Mouse (Mus musculus) duodenum, adult 2 months (tissue): ENCODE results near the gene Elfn2. TPM values are rescaled to one million over a fixed set of nuclear protein-coding genes. Genes with fewer than 3 reads are reported as not detected.

Experiments used
- polyA plus RNA-seq: library from polyadenylated mRNA; depleted of rRNA; stranded (reverse); fragments of >200 nt; gene quantifications from 2 replicates; pipeline ENCODE4 v1.2.3, GENCODE M21; 2012; ENCODE audit warnings: low replicate concordance; rRNA removed

Elfn2 gene
- 0.11 and 0.25 TPM in 2 replicates for polyA plus RNA-seq

DNA sequence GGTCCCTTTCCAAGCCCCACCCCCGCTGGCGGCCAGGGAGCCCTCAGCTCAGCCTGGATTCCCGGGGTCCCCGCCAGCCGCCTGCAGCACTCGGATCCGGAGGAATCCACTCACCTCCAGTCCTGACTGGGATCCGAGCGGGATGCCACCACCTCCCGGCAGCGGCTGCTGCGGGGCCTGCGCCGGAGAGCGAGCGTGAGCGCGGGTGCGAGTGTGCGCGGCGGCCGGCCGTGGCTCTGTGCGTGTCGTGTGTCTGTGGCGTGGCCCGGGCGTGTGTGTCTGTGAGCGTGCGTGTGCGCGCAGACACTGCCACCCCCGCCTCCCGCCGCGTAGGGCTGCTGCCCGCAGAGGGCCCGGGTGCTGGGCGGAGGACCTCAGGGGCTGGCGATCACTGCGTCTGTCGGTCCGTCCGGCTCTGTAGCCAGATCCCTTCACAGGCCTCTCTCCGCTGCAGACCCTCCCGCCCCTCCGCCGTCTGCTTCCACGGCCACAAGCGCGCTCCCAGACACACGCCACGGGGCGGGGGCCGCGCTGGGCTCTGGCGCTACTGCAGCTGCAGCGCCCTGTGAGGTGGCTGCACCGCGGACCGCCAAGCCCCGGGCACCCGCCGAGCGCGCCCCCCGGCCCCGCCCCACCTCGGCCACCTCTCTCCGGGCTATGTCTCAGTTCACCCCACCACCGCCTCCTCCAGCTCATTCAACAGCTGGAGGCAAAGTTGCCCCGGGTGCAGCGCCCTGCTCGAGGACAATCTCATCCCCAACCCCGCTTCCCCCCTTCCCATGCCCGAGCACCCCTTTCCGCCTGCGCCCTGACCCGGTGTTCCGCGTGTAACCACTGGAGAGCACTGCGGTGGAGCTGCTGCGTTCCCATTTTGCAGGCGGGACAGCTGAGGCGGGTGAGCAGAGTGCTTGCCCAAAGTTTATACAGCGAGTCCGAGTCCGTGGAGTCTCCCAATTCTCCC lies at the start of gene Elfn2:
Gene Elfn2 (minus strand): TSS at position 482 of the 961 bp plus-strand sequence.

Other genes starting within 250 kb of the Elfn2 start
- 6.1 and 10.9 TPM in 2 replicates for gene Il2rb, start 223.5 kb downstream of the Elfn2 start, polyA plus RNA-seq
- 6.0 and 12.5 TPM in 2 replicates for gene C1qtnf6, start 187.4 kb downstream of the Elfn2 start, polyA plus RNA-seq
- gene Sstr3, start 174.1 kb downstream of the Elfn2 start, polyA plus RNA-seq = 0.14 and 0.70 TPM in 2 replicates
- 138 and 143 TPM in 2 replicates for gene Rac2, start 146.0 kb downstream of the Elfn2 start, polyA plus RNA-seq
- gene Cyth4, start 121.7 kb downstream of the Elfn2 start, polyA plus RNA-seq = 6.4 and 9.5 TPM in 2 replicates
- 5.8 and 9.9 TPM in 2 replicates for gene Mfng, start 54.7 kb upstream of the Elfn2 start, polyA plus RNA-seq
- 19.8 and 24.8 TPM in 2 replicates for gene Card10, start 84.3 kb upstream of the Elfn2 start, polyA plus RNA-seq
- gene Cdc42ep1, start 123.9 kb upstream of the Elfn2 start, polyA plus RNA-seq = 22.7 and 43.2 TPM in 2 replicates
- gene Lgals2, start 136.8 kb upstream of the Elfn2 start, polyA plus RNA-seq = 1,850 and 2,238 TPM in 2 replicates
- 106 and 145 TPM in 2 replicates for gene Gga1, start 158.4 kb upstream of the Elfn2 start, polyA plus RNA-seq
- 0.12 and 0.13 TPM in 2 replicates for gene Gm49510, start 180.9 kb upstream of the Elfn2 start, polyA plus RNA-seq
- gene Sh3bp1, start 181.0 kb upstream of the Elfn2 start, polyA plus RNA-seq = 58.0 and 64.8 TPM in 2 replicates
- gene Pdxp, start 195.1 kb upstream of the Elfn2 start, polyA plus RNA-seq = 3.9 and 4.0 TPM in 2 replicates
- gene Lgals1, start 208.0 kb upstream of the Elfn2 start, polyA plus RNA-seq = 75.9 and 89.4 TPM in 2 replicates
- gene Nol12, start 216.2 kb upstream of the Elfn2 start, polyA plus RNA-seq = 11.1 and 12.5 TPM in 2 replicates
- 49.7 and 55.3 TPM in 2 replicates for gene Triobp, start 229.0 kb upstream of the Elfn2 start, polyA plus RNA-seq